Mouse (Mus musculus): ENCODE results near the gene Ptprn2. TPM values are rescaled to one million over a fixed set of nuclear protein-coding genes. Genes with fewer than 3 reads are reported as not detected.

Ptprn2 gene
- polyA plus RNA-seq, 1 experiment from 2014 or later = 0.25 TPM

DNA sequence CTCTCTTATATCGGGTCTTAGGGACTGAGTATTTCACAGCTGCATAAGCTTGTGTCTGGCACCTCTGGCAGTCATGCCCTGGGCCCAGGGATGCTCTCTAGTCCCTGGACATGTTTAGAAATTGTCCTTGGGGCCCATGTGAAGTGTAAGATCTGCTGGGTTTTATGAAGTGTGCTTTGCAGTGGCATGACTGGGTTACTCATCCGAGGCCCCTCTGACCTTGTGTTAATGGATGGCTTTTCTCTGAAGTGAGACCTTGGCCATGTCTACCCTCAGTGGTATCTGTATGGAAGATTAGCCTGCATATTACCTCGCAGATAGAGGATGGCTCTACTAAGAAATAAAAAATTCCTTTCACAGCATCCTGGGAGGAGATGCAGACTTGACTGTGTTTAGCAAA is 464.2 kb downstream of the Ptprn2 start:
- no peaks in the 10 kb centered on the region for H3K4me1 ChIP-seq (replicated peaks)
- no peak for ATAC-seq (ENCODE audit: insufficient number of reproducible peaks, insufficient read depth, low FRiP score, low TSS enrichment, low read depth)
- no peaks in the 10 kb centered on the region for H3K36me3 ChIP-seq
- no peak overlapping the region for H3K9ac ChIP-seq (replicated peaks)
- no peak overlapping the region for H3K27ac ChIP-seq
- no peak overlapping the region for H3K4me3 ChIP-seq (replicated peaks)
- no peaks in the 10 kb centered on the region for H3K27me3 ChIP-seq
- WGBS = 82% methylated on average over 3 of the region's 3 CpGs
- H3K4me2 ChIP-seq = no peak overlapping the region
- H3K9me3 ChIP-seq = no peaks in the 10 kb centered on the region

DNA sequence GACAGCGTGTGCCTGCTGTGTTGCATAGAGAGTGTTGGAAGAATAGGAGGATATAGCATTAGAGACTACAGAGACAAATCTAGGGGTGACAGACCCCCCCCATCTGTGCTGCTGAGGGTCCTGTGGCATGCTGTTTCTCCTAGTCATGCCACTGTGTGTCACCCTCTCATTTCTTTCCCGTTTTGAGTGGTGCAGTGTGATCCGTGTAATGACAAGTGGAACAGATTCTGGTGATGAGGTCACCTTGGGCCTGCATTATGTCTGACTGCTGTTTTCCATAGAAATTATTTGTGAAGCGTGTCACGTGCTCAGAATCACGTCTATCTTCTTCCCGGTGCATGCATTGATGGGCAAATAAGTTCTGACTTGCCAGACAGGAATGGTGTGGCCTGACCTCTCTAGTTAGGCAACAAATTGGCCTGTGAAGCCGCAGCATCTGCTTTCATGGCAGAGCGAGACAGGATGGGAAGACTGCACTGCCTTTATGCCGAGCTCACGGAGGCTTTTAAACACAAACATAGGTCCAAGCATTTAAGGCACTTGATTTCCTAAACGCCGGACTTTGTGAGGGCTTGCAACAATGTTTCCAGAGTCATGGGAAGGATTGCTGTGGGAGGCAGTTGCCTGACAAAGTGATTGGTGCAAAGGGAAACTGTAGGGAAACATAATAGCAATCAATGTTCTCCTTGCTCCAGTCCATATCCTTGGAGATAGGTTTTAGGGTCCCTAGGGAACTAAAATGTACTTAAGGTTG is 467.1 kb downstream of the Ptprn2 start:
- Histone ChIP-seq H3K4me2 (no peak overlapping the region), H3K4me1 (replicated peaks) (no peaks in the 10 kb centered on the region), H3K27me3 (no peaks in the 10 kb centered on the region), H3K27ac (no peak overlapping the region), H3K4me3 (replicated peaks) (no peak overlapping the region), H3K9ac (replicated peaks) (no peak overlapping the region), H3K9me3 (no peaks in the 10 kb centered on the region), H3K36me3 (no peaks in the 10 kb centered on the region)
- no peak for ATAC-seq (ENCODE audit: insufficient number of reproducible peaks, insufficient read depth, low FRiP score, low TSS enrichment, low read depth)
- WGBS = 84% methylated on average over 13 of the region's 13 CpGs

DNA sequence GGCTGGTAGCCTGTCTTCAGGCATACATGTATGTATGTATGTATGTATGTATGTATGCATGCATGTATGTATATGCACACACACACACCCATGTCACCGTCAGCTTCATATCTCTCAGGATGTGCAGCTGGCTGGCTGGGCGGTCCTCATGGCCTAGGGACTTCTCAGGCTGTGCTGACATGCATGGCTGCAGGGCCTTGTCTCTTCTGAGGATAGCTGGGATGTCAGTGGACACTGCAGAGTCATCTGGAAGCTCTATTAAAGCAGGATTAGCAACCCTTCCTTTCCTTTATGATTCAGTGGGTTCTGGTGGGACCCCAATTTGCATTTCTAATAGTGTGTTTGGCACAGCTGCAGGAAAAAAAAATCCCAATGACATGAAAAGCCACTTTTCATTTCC is 473.6 kb downstream of the Ptprn2 start:
- Histone ChIP-seq H3K4me3 (replicated peaks) (no peak overlapping the region), H3K4me1 (replicated peaks) (no peaks in the 10 kb centered on the region), H3K9ac (replicated peaks) (no peak overlapping the region), H3K27ac (no peak overlapping the region), H3K36me3 (no peaks in the 10 kb centered on the region), H3K9me3 (no peaks in the 10 kb centered on the region), H3K27me3 (no peaks in the 10 kb centered on the region), H3K4me2 (no peak overlapping the region)
- ATAC-seq (ENCODE audit: insufficient number of reproducible peaks, insufficient read depth, low FRiP score, low TSS enrichment, low read depth) = no peak
- 95% methylated on average over 2 of the region's 2 CpGs for WGBS

DNA sequence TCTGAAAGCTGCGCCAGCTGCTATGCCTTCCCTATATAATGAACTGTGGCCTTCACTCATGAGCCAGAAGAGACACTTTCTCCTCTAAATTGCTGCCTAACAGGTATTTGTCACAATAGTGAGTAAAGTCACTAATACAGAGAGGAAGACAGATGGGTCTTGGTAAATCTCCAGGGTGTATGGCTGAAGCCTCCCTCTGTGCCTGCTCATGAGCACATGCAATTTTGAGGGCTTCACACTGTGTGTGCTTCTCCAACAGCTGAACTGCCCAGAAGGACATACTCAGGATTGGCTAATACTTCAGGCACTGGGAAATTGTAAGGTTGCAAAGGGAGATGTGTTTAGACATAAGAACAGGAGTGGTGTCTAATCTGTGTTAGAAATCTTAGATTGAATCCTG is 478.4 kb downstream of the Ptprn2 start:
- no peaks in the 10 kb centered on the region for H3K4me1 ChIP-seq (replicated peaks)
- H3K4me2 ChIP-seq = no peak overlapping the region
- no peak overlapping the region for H3K27ac ChIP-seq
- no peak overlapping the region for H3K4me3 ChIP-seq (replicated peaks)
- H3K9me3 ChIP-seq = no peaks in the 10 kb centered on the region
- H3K9ac ChIP-seq (replicated peaks) = no peak overlapping the region
- H3K36me3 ChIP-seq = no peaks in the 10 kb centered on the region
- H3K27me3 ChIP-seq = no peaks in the 10 kb centered on the region
- no peak for ATAC-seq (ENCODE audit: insufficient number of reproducible peaks, insufficient read depth, low FRiP score, low TSS enrichment, low read depth)
- WGBS = 94% methylated on average over 1 of the region's 1 CpGs

GRCm38 (mm10) chr12:116968215-116968939 is 482.9 kb downstream of the Ptprn2 start:
- Histone ChIP-seq H3K27me3 (no peaks in the 10 kb centered on the region), H3K36me3 (no peaks in the 10 kb centered on the region), H3K4me1 (replicated peaks) (no peaks in the 10 kb centered on the region), H3K4me2 (no peak overlapping the region), H3K9me3 (no peaks in the 10 kb centered on the region), H3K9ac (replicated peaks) (no peak overlapping the region), H3K27ac (no peak overlapping the region), H3K4me3 (replicated peaks) (no peak overlapping the region)
- ATAC-seq (ENCODE audit: insufficient number of reproducible peaks, insufficient read depth, low FRiP score, low TSS enrichment, low read depth) = no peak
- 56% methylated on average over 8 of the region's 8 CpGs for WGBS

DNA sequence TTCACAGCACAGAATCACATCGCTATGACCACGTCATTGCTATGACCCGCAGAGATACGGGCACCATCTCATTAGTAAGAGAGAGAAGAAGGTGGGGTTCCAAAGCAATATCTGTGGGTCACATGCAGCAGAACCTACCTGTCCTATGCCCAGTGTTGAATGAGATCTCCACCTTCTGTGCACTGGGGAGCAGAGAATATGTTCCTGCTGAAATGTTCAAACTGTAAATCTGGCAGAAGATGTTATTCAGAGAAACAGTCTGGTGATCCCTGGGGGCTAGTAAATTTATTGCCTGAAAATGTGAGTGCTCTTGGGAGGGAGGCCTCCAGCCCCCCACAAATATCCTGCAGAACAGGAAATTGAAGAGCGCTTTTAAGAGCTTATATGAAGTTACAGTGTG is 490.0 kb downstream of the Ptprn2 start:
- Histone ChIP-seq H3K9me3 (no peaks in the 10 kb centered on the region), H3K4me2 (no peak overlapping the region), H3K4me3 (replicated peaks) (no peak overlapping the region), H3K27ac (no peak overlapping the region), H3K4me1 (replicated peaks) (peaks cover 12% of the 10 kb centered on the region), H3K27me3 (no peaks in the 10 kb centered on the region), H3K36me3 (no peaks in the 10 kb centered on the region), H3K9ac (replicated peaks) (no peak overlapping the region)
- WGBS = 63% methylated on average over 5 of the region's 5 CpGs
- ATAC-seq (ENCODE audit: insufficient number of reproducible peaks, insufficient read depth, low FRiP score, low TSS enrichment, low read depth) = 0 out of 2 replicates have a peak, but pooled peaks have one; percentile 56

GRCm38 (mm10) chr12:116976981-116977380 is 491.5 kb downstream of the Ptprn2 start:
- no peak overlapping the region for H3K27ac ChIP-seq
- ATAC-seq (ENCODE audit: insufficient number of reproducible peaks, insufficient read depth, low FRiP score, low TSS enrichment, low read depth) = no peak
- H3K36me3 ChIP-seq = no peaks in the 10 kb centered on the region
- WGBS = 72% methylated on average over 6 of the region's 6 CpGs
- no peak overlapping the region for H3K9ac ChIP-seq (replicated peaks)
- peaks cover 12% of the 10 kb centered on the region for H3K4me1 ChIP-seq (replicated peaks)
- H3K4me2 ChIP-seq = no peak overlapping the region
- no peaks in the 10 kb centered on the region for H3K27me3 ChIP-seq
- no peak overlapping the region for H3K4me3 ChIP-seq (replicated peaks)
- H3K9me3 ChIP-seq = no peaks in the 10 kb centered on the region

DNA sequence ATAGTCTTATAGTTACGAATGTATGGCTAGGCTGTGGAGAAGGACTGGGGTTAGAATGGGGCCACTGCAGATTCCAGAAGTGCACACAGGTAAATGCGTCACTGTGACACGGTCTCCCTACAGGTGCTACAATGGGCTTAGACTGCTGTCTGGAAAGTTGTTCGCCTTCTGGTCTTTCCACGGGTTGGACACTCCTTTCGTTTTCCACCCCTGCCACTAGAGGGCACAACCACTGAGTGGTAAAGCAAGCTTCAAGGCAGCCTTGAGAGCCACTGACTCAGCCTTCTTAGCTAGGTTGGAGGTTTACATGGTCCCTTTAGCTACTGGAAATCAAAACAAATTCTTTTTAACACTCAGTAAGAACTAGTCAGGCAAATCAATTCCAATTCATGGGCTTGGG is 492.7 kb downstream of the Ptprn2 start:
- ATAC-seq (ENCODE audit: insufficient number of reproducible peaks, insufficient read depth, low FRiP score, low TSS enrichment, low read depth) = no peak
- Histone ChIP-seq H3K4me3 (replicated peaks) (no peak overlapping the region), H3K9ac (replicated peaks) (no peak overlapping the region), H3K9me3 (no peaks in the 10 kb centered on the region), H3K27me3 (no peaks in the 10 kb centered on the region), H3K27ac (no peak overlapping the region), H3K4me2 (no peak overlapping the region), H3K4me1 (replicated peaks) (peaks cover 12% of the 10 kb centered on the region), H3K36me3 (no peaks in the 10 kb centered on the region)
- 83% methylated on average over 6 of the region's 6 CpGs for WGBS

DNA sequence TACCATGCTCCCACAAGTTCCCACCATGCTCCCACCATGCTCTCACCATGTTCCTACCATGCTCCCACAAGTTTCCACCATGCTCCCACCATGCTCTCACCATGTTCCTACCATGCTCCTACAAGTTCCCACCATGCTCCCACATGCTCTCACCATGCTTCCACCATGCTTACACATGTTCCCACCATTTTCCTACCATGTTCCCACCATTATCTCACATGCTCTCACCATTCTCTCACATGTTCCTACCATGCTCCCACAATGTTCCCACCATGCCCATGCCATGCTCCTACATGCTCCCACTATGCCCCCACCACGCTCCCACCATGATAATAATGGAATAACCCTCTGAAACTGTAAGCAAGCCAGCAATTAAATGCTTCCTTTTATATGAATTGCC is 495.8 kb downstream of the Ptprn2 start:
- Histone ChIP-seq H3K27me3 (no peaks in the 10 kb centered on the region), H3K9me3 (no peaks in the 10 kb centered on the region), H3K36me3 (no peaks in the 10 kb centered on the region), H3K9ac (replicated peaks) (no peak overlapping the region), H3K27ac (no peak overlapping the region), H3K4me1 (replicated peaks) (peaks cover 3% of the 10 kb centered on the region; the same call in 1 of the 2 replicates), H3K4me2 (no peak overlapping the region), H3K4me3 (replicated peaks) (no peak overlapping the region)
- 78% methylated on average over 1 of the region's 1 CpGs for WGBS
- no peak for ATAC-seq (ENCODE audit: insufficient number of reproducible peaks, insufficient read depth, low FRiP score, low TSS enrichment, low read depth)

DNA sequence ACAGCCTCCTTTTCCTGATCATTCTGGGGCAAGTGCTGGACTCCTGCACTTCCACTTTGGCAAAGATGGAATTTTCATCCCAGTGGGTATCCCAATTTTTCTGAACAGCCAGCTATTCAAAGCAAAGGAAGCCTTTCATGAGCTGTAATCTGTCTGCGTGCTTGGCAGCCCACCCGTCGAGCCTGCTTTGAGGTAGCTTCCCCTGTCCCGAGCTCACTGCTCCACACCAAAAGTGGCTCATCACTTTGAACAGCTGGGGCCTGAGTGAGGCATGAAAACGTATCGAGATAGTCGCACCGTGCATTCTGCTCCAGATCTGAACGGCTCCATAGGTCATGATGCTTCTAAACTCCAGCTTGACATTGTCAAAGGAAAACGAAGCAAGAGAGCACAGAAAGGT is 503.6 kb downstream of the Ptprn2 start:
- no peaks in the 10 kb centered on the region for H3K27me3 ChIP-seq
- no peak overlapping the region for H3K9ac ChIP-seq (replicated peaks)
- H3K4me3 ChIP-seq (replicated peaks) = no peak overlapping the region
- 67% methylated on average over 10 of the region's 10 CpGs for WGBS
- no peak for ATAC-seq (ENCODE audit: insufficient number of reproducible peaks, insufficient read depth, low FRiP score, low TSS enrichment, low read depth)
- H3K4me2 ChIP-seq = no peak overlapping the region
- H3K36me3 ChIP-seq = no peaks in the 10 kb centered on the region
- no peak overlapping the region for H3K27ac ChIP-seq
- H3K9me3 ChIP-seq = 0 out of 2 replicates have a peak, but pooled peaks cover 8% of the 10 kb centered on the region
- H3K4me1 ChIP-seq (replicated peaks) = peaks cover 7% of the 10 kb centered on the region; the same call in 1 of the 2 replicates

DNA sequence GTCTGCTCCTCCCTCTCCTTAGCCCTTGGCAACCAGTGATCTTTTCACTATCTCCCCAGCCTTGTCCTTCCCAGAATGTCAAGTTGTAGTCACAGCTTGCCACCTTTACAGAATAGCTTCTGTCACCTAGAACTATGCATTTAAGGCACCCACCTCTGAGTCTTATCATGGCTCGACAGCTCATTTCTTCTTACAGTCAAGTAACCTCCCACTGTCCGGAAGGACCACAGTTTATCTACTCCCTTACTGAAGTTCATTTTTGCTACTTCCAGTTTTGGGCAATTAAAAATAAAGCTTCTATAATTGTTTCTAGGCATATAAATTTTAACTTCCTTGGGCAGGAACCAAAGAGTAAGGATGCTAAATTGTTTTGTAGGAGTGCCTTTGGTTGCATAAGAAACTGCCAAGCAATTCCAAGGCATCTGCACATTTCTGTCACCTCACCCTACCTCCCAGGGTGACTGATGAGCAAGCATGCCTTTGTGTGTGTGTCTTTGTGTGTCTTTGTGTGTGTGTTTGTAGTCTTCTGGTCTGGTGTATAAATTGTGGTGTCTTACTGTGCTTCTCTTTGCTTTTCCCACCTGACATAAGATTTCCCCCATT is 516.1 kb downstream of the Ptprn2 start:
- 79% methylated on average over 2 of the region's 2 CpGs for WGBS
- Histone ChIP-seq H3K36me3 (no peaks in the 10 kb centered on the region), H3K9ac (replicated peaks) (no peak overlapping the region), H3K4me3 (replicated peaks) (no peak overlapping the region), H3K4me1 (replicated peaks) (no peaks in the 10 kb centered on the region), H3K27me3 (no peaks in the 10 kb centered on the region), H3K4me2 (no peak overlapping the region), H3K9me3 (no peaks in the 10 kb centered on the region), H3K27ac (no peak overlapping the region)
- no peak for ATAC-seq (ENCODE audit: insufficient number of reproducible peaks, insufficient read depth, low FRiP score, low TSS enrichment, low read depth)

Data from limb, embryonic 12.5 days (tissue).